ENCODE assay signal across 12 mouse cellular contexts in genomic region chr15:59201894-59202670, GRCm38 (mm10).
A peak's percentile ranks its signal among the peaks of the same experiment; 100 is the strongest.
DNase-seq lines count a peak whose midpoint lies in the region; ATAC-seq lines count a peak whose summit lies in the region.
"Had no signal": no experiment of that assay in that cellular context is flagged by ENCODE, and none has a peak within 500 bp of the region (broad histone marks: within the 10 kb centered on the region; RNA-seq: fewer than 3 reads in every experiment).

No protein-coding gene starts in this region.

- no peak overlapping the region for H3K4me3 ChIP-seq in heart, embryonic 10.5 days
- no peak overlapping the region for H3K4me3 ChIP-seq in stomach, embryonic 15.5 days (replicated peaks)
- no peak overlapping the region for H3K4me3 ChIP-seq in hindbrain, embryonic 11.5 days (ENCODE audit: low read depth, low read length)
- H3K4me3 ChIP-seq: liver, embryonic 15.5 days had no signal

- H3K4me1 ChIP-seq in heart, embryonic 10.5 days, result peaks cover 68% of the 10 kb centered on the region
- peaks cover 18% of the 10 kb centered on the region for H3K4me1 ChIP-seq in stomach, embryonic 15.5 days
- H3K4me1 ChIP-seq in hindbrain, embryonic 11.5 days (replicated peaks; ENCODE audit: control insufficient read depth, insufficient read depth, low read length), result peaks cover 10% of the 10 kb centered on the region

- H3K27ac ChIP-seq in heart, embryonic 10.5 days, result peak overlapping the region; percentile 80
- H3K27ac ChIP-seq in stomach, embryonic 15.5 days, result peak overlapping the region; percentile 17; the same call in 1 of the 2 replicates
- H3K27ac ChIP-seq in hindbrain, embryonic 11.5 days (ENCODE audit: low read depth, low read length), result no peak overlapping the region
- H3K27ac ChIP-seq: liver, embryonic 15.5 days had no signal

- 68% methylated on average over 19 of the region's 19 CpGs for WGBS in heart, embryonic 10.5 days
- WGBS in stomach, embryonic 15.5 days, result 69% methylated on average over 19 of the region's 19 CpGs
- WGBS in hindbrain, embryonic 11.5 days, result 86% methylated on average over 19 of the region's 19 CpGs

- no peaks in the 10 kb centered on the region for H3K27me3 ChIP-seq in heart, embryonic 10.5 days (ENCODE audit: insufficient read depth, poor library complexity, severe bottlenecking)
- H3K27me3 ChIP-seq in stomach, embryonic 15.5 days (replicated peaks), result no peaks in the 10 kb centered on the region
- H3K27me3 ChIP-seq in hindbrain, embryonic 11.5 days (ENCODE audit: control insufficient read depth, insufficient read depth, low read length), result no peaks in the 10 kb centered on the region
- H3K27me3 ChIP-seq: liver, embryonic 15.5 days had no signal

- no peak overlapping the region for H3K9ac ChIP-seq in stomach, embryonic 15.5 days
- H3K9ac ChIP-seq in hindbrain, embryonic 11.5 days (ENCODE audit: low read depth, low read length), result no peak overlapping the region
- H3K9ac ChIP-seq: liver, embryonic 15.5 days had no signal

- peak; percentile 25 for DNase-seq in kidney, postnatal 14 days
- DNase-seq in kidney, adult 11 months, result no peak
- peak; percentile 26 for DNase-seq in thymus, postnatal 14 days
- DNase-seq in thymus, postnatal 4 days, result no peak
- DNase-seq in heart, embryonic 10.5 days (ENCODE audit: low spot score), result no peak
- no peak for DNase-seq in hindbrain, embryonic 11.5 days (ENCODE audit: low spot score)
- DNase-seq in cerebellum, adult 11-12 months, result no peak
- DNase-seq: adrenal gland, postnatal 10 days; spleen, adult 18-20 months had no signal

- no peak for ATAC-seq in stomach, embryonic 15.5 days (ENCODE audit: insufficient read depth, low FRiP score, low read depth)
- no peak for ATAC-seq in hindbrain, embryonic 11.5 days (ENCODE audit: low FRiP score)

- H3K9me3 ChIP-seq in heart, embryonic 10.5 days, result no peaks in the 10 kb centered on the region
- H3K9me3 ChIP-seq in stomach, embryonic 15.5 days, result no peaks in the 10 kb centered on the region
- no peaks in the 10 kb centered on the region for H3K9me3 ChIP-seq in hindbrain, embryonic 11.5 days (ENCODE audit: control insufficient read depth, low read length)
- H3K9me3 ChIP-seq: G1E; liver, embryonic 15.5 days had no signal

- no peak overlapping the region for H3K4me2 ChIP-seq in stomach, embryonic 15.5 days
- no peak overlapping the region for H3K4me2 ChIP-seq in hindbrain, embryonic 11.5 days (replicated peaks; ENCODE audit: low read depth, low read length)
- H3K4me2 ChIP-seq: liver, embryonic 15.5 days had no signal

- H3K36me3 ChIP-seq in heart, embryonic 10.5 days, result no peaks in the 10 kb centered on the region
- H3K36me3 ChIP-seq in stomach, embryonic 15.5 days, result no peaks in the 10 kb centered on the region
- no peaks in the 10 kb centered on the region for H3K36me3 ChIP-seq in hindbrain, embryonic 11.5 days (ENCODE audit: control insufficient read depth, insufficient read depth, low read length)
- H3K36me3 ChIP-seq: G1E; liver, embryonic 15.5 days had no signal

Comparison
In these comparisons a context has a peak if more than half of its experiments do, and no peak if none do; other contexts are left out.
1. DNase-seq: peak in kidney, postnatal 14 days (single experiment) and thymus, postnatal 14 days (single experiment); none in kidney, adult 11 months (single experiment), thymus, postnatal 4 days (single experiment), heart, embryonic 10.5 days (single experiment), hindbrain, embryonic 11.5 days (single experiment) and cerebellum, adult 11-12 months (single experiment).